Mouse (Mus musculus): Measurements from ENCODE around the gene Kcnj2.

Kcnj2 gene

DNA sequence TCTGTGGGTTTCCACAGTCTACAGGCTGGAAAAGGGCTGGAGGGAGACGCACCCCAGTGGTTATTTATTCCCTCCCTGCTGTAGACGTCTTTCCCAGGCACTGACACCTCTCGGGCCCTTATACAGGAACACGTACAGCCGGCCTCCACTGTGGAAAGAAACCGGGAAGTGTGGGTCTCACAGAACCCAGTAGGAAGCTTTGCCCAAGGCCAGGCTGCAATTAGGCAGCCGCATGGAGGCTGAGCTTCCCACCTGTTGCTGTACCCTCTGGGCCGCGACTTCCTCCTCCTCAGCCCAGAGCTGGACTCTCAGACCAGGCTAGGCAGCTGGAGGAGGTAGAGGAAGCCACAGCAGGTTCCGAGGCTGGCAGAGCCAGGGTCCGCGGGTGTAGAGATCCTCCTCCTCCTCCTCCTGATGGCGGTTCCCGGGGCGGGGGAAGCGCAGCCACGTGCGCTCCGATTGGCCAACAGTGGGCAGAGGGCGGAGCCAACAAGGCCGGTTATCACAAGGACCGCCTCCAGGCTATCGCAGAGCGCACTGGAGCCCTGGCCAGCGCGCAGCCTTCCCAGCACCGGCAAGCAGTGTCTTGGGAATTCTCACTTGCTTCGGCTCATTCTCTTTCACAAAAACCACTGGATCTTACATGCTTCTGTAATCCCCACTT is at the start of gene Kcnj2:
Kcnj2 (plus strand) TSS at position 530 of the 664 bp plus-strand sequence.
- in situ Hi-C loops (cut with MboI, MseI): no loop called here

DNA sequence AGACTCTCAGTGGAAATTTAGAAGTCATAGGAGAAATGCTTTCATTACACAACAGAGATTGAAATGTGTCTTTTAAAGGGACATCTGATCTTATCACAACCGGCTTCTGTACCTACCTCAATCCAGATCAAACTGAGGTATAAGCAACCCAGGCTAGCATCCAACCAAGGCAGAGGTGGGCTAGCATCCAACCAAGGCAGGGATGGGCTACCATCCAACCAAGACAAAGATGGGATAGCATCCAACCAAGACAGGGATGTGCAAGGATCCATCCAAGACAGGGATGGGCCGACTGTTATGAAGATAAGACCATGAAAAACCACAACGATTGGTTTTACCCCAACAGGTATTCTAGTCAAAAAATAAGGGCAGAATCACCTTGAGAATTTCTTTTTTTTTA is 49.8 kb upstream of the Kcnj2 start:
- in situ Hi-C loops (cut with MboI, MseI): no loop called here

DNA sequence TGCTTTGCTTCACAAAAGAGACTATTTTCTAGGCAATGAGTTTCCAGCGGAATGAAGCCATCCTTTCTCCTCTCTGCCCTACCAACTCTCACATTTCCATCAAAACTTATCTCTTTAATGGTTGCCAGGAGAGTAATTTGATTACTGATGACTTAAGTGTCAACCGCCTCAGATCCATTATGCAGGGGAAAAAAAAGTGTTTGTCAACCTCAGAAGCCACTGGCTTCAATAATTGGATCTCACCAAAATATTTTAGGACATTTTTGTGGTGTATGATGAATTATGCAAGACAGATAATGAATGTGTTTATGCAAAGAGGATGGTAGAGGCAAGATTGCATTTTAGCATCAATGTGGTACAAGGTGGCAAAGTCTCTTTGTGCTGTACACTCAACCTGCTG is 45.8 kb upstream of the Kcnj2 start:
- in situ Hi-C loops (cut with MboI, MseI): no loop called here

DNA sequence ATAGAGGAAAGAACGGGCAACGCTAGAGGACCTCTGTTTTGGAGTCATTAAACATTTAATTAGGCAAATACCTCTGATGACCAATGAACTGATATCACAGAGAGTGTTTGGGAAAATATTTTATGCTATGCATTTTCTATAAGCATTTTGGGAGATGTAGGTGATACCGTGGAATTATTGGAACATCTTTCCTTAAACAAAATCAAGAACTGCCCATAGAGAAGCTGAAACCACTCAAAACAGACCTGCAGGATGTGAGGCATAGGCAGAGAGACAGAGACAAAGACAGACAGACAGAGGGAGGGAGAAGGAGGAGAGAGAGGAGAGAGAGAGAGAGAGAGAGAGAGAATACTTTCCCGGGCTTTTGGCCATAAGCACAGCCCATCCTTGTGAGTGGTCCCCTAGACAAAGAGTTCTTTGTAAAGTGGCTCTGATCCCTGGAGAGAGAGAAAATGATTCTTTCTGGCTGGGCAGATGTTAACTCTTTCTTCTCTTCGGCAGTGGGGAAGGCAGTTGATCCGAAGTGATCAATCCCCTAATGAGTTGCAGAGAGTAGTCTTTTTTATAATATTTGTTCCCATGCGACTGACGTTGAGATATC is 43.2 kb upstream of the Kcnj2 start:
- in situ Hi-C loops (cut with MboI, MseI): no loop called here

DNA sequence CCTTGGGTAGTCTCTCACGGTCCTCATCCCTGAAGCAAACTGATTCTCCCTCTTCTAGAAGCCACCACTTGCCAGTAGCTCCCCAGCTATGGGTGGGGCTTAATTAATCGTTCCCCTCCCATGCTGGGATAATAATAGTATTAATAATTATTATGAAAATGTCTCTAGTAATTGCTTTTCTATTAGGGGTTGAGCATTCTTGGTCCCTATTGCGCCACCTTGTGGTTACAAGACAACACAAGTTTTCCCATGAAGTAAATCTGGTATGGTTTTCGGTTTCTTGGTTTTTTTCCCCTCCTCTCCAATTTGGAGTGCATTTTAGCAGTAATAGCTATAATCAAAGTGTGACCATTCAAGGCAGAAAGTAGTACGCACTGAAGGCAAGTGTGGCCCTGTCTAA is 23.8 kb upstream of the Kcnj2 start:
- in situ Hi-C loops (cut with MboI, MseI): loop anchor here (25.0 kb wide), 1 partner anchor 505 kb away; no protein-coding TSS in a partner anchor

DNA sequence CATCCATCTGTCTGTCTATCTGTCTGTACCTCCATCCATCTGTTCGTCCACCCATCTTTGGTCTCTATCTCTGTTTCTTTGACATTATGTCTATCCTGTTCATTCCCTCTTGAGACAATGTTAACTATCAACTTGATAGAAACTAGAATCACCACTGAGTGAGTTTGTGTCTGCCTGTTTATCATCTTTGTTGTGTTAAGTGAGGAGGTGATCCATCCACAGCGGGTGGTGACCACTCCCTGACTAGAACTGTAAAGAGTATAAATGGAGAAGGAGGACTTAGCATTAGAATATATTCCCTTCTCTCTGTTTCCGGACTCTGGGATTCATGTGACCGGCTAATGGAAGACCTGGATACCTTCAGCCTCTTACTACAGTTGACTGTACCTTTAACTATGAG is 22.7 kb upstream of the Kcnj2 start:
- in situ Hi-C loops (cut with MboI, MseI): loop anchor here (25.0 kb wide), 1 partner anchor 506 kb away; no protein-coding TSS in a partner anchor

DNA sequence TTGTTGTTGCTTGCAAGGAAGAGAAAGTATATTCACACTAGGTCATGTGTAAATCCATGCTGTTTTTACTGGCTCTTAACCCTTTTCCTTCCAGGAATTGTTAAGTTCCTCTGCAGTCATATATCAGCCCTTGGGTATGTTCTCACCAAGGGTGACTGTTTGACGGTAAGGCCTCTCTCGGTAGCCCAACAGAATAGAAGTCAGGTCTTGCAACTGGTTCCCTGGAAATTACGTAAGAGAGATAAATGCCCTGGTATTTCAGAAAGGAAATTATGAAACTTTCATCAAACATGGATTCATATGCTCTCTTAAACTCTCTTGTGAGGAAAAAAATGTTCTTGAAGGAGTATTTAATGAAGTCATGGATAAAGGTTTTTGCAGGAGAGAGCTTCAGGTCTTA is 11.7 kb upstream of the Kcnj2 start:
- in situ Hi-C loops (cut with MboI, MseI): no loop called here

DNA sequence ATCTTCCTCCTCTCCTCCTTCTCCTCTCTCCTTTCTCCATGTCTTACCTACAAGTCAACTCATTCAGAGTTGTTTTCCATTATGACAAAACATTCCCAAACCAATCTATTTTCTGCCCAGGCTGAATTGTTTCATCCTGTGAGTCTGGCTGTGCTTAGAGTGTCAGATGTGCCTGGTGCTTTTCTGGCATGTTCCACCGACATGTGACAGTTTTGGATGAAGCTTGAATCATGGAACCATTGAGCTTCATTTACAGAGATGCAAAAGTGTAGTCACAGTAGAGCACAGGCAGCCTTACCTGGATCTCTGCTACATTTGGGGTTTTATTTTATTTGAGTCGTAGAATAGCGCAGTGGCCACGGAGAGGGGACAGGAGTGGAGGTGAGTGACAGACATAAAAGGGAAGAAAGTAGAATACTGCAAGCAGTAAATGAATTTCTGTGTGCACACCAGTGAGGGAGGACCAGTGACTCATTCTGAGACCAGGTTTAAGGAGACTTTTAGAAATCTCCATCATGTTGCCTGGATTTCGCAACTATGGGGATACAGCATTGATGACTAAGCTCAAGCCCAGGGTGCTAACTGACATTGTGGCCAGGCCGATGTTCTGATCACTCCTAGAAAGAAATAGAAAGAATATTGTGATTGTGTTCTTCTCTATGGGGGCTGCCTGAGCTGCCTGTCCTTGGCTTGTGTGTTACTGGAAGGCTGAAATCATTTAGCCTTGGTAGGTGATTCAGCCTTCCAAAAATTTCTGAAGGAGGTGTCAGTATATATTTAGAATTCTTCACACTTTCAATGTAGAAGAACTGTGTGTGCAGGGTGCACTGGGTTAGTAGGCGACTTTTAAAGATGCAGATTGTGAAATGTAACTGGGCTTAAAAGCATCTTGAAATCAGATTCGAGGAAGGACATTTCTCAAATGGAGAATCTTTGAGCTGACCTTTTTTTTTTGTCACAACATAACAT is 10.8 kb upstream of the Kcnj2 start:
- in situ Hi-C loops (cut with MboI, MseI): no loop called here

DNA sequence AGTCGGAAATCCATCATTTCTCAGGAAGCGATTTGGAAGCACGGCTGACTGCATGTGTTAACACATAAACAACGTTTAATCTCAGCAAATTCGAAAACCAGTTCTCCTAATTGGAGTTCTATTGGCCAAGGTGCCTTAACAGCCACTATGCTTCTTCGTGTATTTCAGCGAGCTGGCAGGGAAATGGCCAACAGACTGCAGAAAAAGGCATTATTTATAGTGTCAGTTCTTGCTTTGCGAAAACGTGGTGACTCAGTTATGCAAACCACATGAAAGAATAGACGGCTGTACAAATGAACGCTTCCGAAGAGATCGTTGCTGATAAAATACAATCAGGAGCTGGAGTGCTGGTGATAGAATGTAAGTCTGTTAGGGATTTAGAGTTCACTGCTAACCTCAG is 9.9 kb upstream of the Kcnj2 start:
- in situ Hi-C loops (cut with MboI, MseI): no loop called here

DNA sequence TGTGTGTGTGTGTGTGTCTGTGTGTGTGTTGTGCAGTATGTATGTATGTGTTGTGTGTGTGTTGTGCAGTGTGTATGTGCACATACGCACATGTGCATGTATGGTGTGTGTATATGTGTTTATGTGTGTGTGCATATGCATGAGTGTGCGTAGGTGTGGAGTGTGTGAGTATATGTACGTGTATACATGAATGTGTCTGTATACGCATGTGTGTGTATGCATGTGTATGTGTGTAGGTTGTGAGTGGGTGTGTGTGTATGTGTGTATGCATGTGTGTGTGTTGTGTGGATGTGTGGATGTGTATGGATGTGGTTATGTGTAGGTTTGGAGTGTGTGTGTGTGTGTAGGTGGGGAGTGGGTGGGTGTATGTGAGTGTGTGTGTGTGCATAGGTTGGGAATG is 8.5 kb upstream of the Kcnj2 start:
- in situ Hi-C loops (cut with MboI, MseI): no loop called here

DNA sequence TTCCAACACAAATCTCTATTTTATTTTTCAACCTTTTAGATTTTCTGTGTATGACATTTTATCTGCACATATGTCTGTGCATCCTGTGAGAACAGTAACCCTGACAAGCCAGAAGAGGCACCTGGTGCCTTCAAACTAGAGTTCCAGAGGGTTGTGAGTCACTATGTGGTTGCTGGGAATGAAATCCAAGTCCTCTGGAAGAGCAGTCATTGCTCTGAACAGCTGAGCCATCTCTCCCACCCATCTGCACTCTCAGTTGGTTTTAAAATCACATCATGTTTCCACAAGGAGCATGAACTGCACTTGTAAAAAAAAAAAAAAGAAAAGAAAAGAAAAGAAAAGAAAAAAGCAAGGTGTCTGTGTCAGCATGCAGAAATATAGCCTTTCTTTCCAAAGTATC is 6.5 kb upstream of the Kcnj2 start:
- in situ Hi-C loops (cut with MboI, MseI): no loop called here

DNA sequence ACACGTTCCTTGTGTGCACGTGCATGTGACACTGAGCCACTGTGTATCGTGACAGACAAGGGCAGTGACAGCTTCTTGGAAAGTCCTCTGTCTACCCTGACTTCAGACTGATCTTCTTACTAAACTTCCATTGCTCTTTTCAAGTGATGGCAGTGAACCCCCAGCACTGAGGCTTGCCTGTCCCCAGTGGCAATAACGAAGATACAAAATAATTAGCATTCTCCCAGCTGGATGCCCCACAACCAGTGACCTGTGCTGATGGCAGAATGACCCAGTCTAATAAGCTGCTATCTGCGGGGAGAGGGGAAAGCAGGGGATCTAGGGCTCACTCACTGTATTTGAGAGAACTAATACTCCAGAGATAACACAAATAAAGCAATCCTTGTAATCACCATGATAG is 5.7 kb upstream of the Kcnj2 start:
- in situ Hi-C loops (cut with MboI, MseI): no loop called here

DNA sequence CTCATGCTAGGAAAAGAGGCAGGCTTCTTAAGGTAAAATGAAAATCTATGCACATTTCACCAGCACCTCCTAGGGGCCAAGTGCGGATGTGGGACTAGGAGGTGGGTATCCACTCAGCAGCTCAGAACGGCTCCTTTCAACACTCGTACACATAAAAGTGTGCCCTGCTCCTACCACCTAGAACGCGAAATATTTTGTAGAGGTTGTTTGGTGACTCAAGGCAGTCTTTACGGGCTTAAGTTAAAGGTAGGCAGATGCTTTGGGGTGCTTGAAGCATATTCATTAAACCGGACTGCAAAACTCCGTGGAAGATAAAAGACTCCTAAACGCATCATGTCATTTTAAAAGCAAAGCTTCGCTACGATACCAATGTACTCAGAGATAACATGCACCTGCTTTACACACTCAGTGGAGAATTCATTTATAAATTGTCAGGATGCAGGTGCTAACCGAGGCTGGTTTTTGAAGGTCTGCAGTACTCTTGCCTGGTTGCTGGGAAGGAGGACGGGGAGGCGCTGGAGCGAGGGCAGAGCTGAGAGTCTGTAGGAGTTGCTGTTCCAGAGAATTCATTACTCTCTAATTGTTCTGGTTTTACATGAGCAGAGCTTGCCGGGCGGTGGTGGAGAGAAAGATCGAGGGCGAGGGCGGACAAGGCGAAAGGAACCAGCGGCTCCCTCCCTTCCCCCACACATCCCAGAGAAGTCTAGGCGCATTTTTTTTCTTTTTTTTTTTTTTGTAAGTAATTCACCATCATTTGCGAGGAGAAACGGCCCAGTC is 1.0 kb upstream of the Kcnj2 start:
- in situ Hi-C loops (cut with MboI, MseI): no loop called here

DNA sequence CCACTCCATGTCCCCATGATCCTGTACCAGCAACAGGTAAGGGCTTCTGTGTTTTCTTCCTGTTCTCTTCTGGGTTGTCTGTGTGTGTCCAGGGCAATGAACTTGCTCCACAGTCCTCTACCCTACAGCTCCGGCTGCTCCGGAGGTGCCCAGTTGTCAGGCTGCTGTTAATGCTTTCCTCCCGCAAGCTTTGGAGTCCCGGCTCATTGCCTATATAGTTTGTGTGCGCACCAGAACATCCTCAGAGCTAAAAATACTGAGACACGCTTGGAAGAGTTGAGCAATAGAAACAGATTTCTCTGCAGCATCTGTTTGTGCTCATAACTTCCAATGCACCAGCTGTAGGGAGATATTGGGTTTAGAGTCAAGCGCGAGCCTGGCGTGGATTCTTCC is 331 bp downstream of the Kcnj2 start:
- in situ Hi-C loops (cut with MboI, MseI): no loop called here

DNA sequence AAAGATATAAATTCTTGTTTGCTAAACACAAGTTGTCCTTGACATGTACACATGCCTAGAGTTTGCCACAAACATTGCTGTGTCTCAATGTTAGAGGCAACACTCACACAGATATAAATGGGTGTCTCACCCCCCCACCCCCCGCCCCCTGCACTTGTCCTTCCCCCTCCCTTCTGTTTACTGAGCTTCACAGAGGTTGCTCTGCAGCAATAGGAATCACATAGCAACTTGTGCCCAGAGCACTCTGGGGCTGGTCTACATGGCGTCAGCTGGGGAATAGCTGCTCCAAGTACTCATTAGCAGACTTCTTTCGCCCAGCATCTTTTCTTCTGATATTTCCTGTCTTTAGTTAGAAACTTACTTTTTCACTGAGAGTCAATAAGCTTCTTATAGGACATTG is 1.8 kb downstream of the Kcnj2 start:
- in situ Hi-C loops (cut with MboI, MseI): no loop called here

DNA sequence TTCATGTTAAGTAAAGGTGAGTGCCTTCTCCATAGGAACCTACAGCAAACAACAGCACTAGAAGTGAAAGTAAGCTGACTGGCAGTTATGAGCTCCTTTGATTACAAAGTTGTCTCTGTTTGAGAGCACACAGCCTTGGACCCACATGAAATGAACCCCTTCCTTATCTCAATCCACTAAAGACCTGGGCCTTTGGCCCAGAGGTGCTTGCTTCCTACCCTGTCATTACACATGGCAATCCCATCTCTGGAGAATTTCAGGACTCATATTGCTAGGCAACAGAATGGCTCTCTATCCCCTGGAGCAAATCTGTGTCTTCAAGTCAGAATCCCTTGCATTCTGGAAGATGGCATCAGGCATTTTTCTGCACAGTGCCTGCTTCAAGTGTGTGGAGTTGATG is 4.5 kb downstream of the Kcnj2 start:
- in situ Hi-C loops (cut with MboI, MseI): no loop called here

DNA sequence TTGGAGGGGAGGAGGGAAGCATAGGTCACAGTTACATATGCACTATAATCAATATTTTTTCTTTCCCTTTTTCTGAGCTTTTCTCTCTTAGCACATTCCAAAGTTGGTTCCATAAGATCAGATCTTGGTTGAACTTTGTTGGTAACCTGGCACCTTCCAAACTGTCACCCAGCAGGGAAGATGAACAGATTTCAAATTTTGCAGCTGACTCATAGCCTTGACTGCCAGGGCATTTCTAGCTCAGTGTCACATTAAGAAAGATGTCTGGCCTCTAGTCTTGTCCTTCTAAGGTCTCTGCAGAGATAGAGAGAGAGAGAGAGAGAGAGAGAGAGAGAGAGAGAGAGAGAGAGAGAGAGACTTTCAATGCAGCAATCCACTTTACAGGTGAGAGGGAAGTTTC is 8.2 kb downstream of the Kcnj2 start:
- in situ Hi-C loops (cut with MboI, MseI): no loop called here

DNA sequence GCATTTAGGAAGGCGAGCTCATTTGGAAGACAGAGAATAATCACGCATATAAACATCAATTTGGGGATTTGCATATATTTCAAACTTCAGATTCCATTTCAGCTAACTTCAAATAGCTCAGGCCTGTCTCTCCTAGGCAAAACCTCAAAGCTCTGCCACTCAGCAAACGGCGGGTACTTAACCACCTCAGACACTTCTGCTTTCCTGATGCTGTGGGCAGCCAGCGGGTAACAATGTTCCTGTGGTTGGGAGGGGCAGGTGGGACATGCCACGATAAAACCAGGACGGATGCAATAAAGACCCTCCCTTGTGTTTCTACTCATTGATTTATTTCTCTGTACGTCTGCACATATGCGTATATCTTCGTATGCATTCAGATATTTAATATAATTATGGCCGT is 12.1 kb downstream of the Kcnj2 start:
- in situ Hi-C loops (cut with MboI, MseI): no loop called here

DNA sequence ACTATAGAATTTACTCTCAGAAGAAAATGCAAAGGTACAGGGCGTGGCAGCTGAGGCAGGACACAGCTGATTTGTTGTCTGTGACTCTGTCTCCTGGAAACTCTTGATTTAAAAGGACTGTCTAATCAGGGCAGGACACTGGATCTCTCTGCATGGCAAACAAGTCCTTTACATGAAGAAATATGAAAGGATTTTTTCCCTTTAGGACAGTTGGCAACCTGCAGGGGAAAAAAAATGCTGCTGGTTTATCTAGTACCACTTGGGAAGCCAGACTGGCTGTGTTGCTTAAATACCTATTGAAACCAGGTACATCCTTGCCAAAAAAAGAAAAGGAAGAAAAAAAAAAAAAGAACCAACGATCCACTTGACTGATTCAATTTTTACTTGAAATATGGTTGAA is 17.0 kb downstream of the Kcnj2 start:
- in situ Hi-C loops (cut with MboI, MseI): no loop called here

DNA sequence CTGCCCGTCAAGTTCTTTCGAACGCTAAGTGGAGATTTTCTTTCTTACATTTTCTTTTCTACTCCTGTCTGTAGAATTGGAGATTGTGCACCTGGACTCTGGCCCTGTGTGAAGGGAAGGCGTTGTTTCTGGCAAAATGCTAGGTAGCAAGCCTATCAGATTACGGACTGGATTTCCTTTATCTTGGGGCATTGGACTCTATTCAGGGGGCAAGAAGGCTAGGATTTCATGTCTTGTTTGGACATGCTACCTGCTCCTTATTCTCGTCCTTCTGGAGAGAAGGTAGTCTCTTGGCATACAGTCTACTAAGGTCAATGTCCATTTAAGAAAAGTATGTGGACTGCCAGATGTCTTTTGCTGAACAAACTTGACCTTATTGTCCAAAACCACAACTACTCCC is 21.0 kb downstream of the Kcnj2 start:
- in situ Hi-C loops (cut with MboI, MseI): no loop called here

DNA sequence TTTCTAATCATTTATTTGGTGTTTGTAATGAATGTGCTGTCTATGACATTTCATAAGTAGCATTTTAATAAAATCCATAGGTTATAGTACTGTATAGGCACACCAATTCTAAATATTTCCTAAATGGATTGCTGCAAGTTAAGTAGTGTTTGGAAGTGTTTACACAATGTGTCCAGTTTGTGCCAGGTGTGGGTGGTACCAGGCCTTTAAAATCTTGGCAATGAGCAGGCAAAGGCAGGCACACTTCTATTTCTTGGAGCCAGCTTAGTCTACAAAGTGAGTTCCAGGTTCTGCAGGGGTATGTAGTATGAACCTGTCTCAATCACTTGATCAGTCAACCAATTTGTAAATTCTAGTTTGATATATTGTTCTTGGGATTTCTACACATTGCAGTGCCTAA is 22.3 kb downstream of the Kcnj2 start:
- in situ Hi-C loops (cut with MboI, MseI): no loop called here

DNA sequence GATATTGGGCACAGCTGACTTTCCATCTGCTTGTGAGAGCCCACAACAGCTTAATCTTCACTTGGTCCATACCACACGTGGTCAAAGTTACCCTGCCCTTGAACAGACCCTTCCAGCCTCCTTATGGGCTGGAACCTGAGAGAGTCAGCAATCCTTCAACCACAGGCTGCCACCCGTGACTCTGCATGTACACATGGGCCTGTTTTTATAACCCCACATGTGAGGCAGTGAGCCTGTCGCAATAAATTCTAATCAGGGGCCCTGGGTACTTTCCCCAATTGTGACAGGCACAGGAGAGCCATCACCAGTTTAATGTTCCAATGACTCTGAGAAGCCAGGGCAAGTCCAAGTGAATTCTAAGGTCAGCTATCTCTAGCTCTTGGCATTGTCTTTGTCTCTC is 22.8 kb downstream of the Kcnj2 start:
- in situ Hi-C loops (cut with MboI, MseI): no loop called here
